Mouse (Mus musculus): Measurements from ENCODE around the gene Fbxl14.

GRCm38 (mm10) chr6:119491997-119492629 lies 12.6 kb downstream of the Fbxl14 start:
- TF ChIP-seq CTCF (conservative IDR thresholded peaks at IDR 0.05; ENCODE audit: insufficient read depth, insufficient read length, low read depth, low read length), result no peak
- no peak for TF ChIP-seq POLR2A (IDR thresholded peaks at IDR 0.05; ENCODE audit: low read depth, low read length)
